Mouse (Mus musculus) small intestine, adult 2 months (tissue): Measurements from ENCODE around the gene Lrrc49. TPM values are rescaled to one million over a fixed set of nuclear protein-coding genes. Genes with fewer than 3 reads are reported as not detected.
A peak's percentile ranks its signal among the peaks of the same experiment; 100 is the strongest.

ENCODE experiments used
- H3K27ac ChIP-seq: fragments of 200-500 bp; 2 replicates; pipeline ENCODE4 v1.5.1; 2012; ENCODE audit warnings: low read depth, low read length, control low read depth, inconsistent platforms; ENCODE audit not compliant: insufficient read depth
- H3K27me3 ChIP-seq: fragments of 200-500 bp; 2 replicates; pipeline ENCODE4 v1.6.1; 2012; ENCODE audit warnings: mild to moderate bottlenecking, moderate library complexity, low read length, inconsistent platforms; ENCODE audit not compliant: control insufficient read depth, insufficient read depth
- H3K36me3 ChIP-seq: fragments of 200-500 bp; 2 replicates; pipeline ENCODE4 v1.6.1; 2012; ENCODE audit warnings: mild to moderate bottlenecking, low read length, control low read depth, inconsistent platforms; ENCODE audit not compliant: control insufficient read depth, insufficient read depth
- H3K4me1 ChIP-seq: fragments of 200-500 bp; 2 replicates; pipeline ENCODE4 v1.6.1; 2012; ENCODE audit warnings: low read length, inconsistent platforms, mixed read lengths; ENCODE audit not compliant: control insufficient read depth, insufficient read depth, insufficient read length
- H3K4me3 ChIP-seq: fragments of 200-500 bp; 2 replicates; pipeline ENCODE4 v1.5.1; 2012; ENCODE audit warnings: low read depth, mild to moderate bottlenecking, control low read depth, inconsistent platforms, low read length, moderate library complexity
- CTCF ChIP-seq: fragments of 200-500 bp; IDR thresholded peaks from 2 replicates; pipeline ENCODE4 v1.5.1; 2012; ENCODE audit warnings: low read depth, mild to moderate bottlenecking, control low read depth, inconsistent platforms, low read length, moderate library complexity, mixed read lengths; ENCODE audit not compliant: insufficient replicate concordance, insufficient read length; ENCODE audit errors: extremely low read depth
- POLR2A ChIP-seq: fragments of 200-500 bp; IDR thresholded peaks from 2 replicates; pipeline ENCODE4 v1.6.1; 2012; ENCODE audit warnings: low read depth, mild to moderate bottlenecking, control low read depth, inconsistent platforms, low read length, moderate library complexity
- WGBS: fragments of 180-500 bp; shearing (Covaris S2); methylation state at CpG from one replicate; pipeline ENCODE4 v1.1.7; 2018; 5-methylcytosine and 5-hydroxymethylcytosine counted together
- polyA plus RNA-seq: library from polyadenylated mRNA; depleted of rRNA; stranded (reverse); fragments of >200 nt; gene quantifications from 2 replicates; pipeline ENCODE4 v1.2.3, GENCODE M21; 2012; rRNA removed

Gene Lrrc49
- polyA plus RNA-seq = 1.1 and 1.2 TPM in 2 replicates

DNA sequence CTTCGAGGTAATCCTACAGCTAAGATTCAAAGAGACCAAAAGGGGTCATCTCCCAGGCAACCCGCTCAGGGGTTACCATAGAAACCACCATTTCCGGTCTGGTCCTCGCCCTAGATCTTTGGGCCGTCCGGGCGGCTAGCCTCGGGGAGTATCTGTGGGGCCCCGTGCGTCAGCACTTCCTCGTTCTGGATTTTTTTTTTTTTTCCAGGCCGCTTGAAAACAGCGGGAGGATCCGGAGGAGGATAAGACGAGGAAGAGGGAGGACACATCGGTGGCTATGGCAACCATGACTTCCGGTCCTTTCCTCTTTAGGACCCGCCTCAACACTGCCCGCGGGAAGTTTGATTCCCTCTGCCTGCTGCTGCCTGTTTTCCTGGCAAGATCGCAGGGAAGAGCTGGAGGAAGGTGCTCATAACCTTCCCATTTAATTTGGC lies at the start of gene Lrrc49:
Lrrc49 (minus strand) TSS at position 268 of the 434 bp plus-strand sequence.
- no peaks in the 10 kb centered on the region for H3K4me1 ChIP-seq
- WGBS = 1% methylated on average over 21 of the region's 21 CpGs
- H3K27ac ChIP-seq = peak within 1 kb of the TSS; percentile 69
- TF ChIP-seq POLR2A (0 out of 2 replicates have a peak, but pooled peaks have one; percentile 42), CTCF (no peak)
- peak within 1 kb of the TSS; percentile 70 for H3K4me3 ChIP-seq
- H3K36me3 ChIP-seq = no peaks in the 10 kb centered on the region
- no peaks in the 10 kb centered on the region for H3K27me3 ChIP-seq

- no peaks in the 10 kb centered on the region for H3K36me3 ChIP-seq
- TF ChIP-seq POLR2A (no peak), CTCF (no peak)
- H3K4me1 ChIP-seq = no peaks in the 10 kb centered on the region
- no peak overlapping the region for H3K27ac ChIP-seq
- 87% methylated on average over 2 of the region's 2 CpGs for WGBS
- H3K27me3 ChIP-seq = no peaks in the 10 kb centered on the region
- H3K4me3 ChIP-seq = no peak overlapping the region
Measured at GRCm38 (mm10) chr9:60734321-60734720, 46.4 kb upstream of the Lrrc49 start.

DNA sequence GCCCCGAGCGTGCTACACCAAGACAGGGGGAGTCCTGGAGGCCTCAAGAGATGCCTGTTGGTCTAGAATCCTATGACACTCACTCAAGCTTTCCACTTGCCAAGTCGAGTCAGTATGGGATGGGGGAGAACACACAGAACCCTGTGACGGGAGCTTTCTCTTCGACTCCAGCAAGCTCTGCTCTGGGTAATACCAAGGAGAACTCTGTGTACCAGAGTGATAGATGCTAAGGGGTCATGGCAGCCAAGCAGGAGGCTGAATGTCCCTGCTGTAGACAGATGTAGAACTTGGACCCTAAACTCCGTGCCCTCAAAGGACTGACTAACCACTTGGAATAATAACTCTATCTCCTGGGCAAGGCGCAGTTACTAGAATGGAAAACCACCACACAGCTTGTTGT lies 37.0 kb upstream of the Lrrc49 start:
- Histone ChIP-seq H3K36me3 (no peaks in the 10 kb centered on the region), H3K4me1 (no peaks in the 10 kb centered on the region)
- WGBS = 88% methylated on average over 7 of the region's 7 CpGs

DNA sequence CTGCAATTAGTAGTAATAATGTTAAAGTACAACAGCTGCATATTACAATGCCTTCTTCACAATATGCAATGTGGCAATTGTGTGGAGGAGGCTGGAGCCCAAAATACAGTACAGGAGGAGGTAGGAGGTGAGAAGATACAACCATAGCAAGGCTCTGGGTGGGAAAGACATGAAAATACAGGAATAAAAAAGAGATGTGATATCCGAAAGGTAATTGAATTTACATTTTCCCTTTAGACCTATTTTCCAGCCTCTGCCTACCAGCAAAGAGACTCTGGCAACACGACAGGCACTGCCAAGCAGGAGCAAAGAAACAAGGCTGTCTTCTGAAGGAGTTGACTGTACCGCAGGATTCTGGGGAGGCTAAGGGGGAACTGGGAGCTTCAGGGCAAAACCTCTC lies 31.7 kb upstream of the Lrrc49 start:
- no peak overlapping the region for H3K27ac ChIP-seq
- no peak overlapping the region for H3K4me3 ChIP-seq
- no peaks in the 10 kb centered on the region for H3K27me3 ChIP-seq
- no peak for TF ChIP-seq CTCF
- TF ChIP-seq POLR2A = no peak
- no peaks in the 10 kb centered on the region for H3K4me1 ChIP-seq
- no peaks in the 10 kb centered on the region for H3K36me3 ChIP-seq
- 81% methylated on average over 3 of the region's 3 CpGs for WGBS

More for the DNA sequence above, 37.0 kb upstream of the Lrrc49 start:
- Histone ChIP-seq H3K4me3 (no peak overlapping the region), H3K27me3 (no peaks in the 10 kb centered on the region), H3K27ac (no peak overlapping the region)
- TF ChIP-seq POLR2A (no peak), CTCF (no peak)

DNA sequence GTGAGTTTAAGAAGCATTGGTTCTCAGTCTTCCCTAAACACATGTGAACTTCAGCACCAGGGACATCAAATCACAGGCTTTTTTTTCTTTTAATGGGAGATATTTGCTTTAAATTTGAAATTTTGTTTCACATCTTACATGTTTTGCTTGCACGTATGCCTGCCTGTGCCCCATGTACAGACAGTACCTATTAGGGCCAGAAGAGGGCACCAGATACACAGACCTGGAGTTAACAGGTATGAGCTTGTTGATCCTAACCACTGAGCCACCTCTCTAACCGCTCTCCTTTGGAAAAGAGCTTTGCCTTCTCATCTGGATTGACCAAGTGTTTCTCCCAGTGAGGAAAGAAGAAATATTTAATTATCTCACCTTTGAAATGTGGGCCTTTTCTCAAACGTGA lies 30.3 kb upstream of the Lrrc49 start:
- WGBS = 39% methylated on average over 3 of the region's 3 CpGs
- no peak overlapping the region for H3K27ac ChIP-seq
- no peaks in the 10 kb centered on the region for H3K4me1 ChIP-seq
- TF ChIP-seq POLR2A (no peak), CTCF (peak; percentile 23; the same call in 1 of the 2 replicates)
- no peaks in the 10 kb centered on the region for H3K36me3 ChIP-seq
- no peaks in the 10 kb centered on the region for H3K27me3 ChIP-seq
- no peak overlapping the region for H3K4me3 ChIP-seq

DNA sequence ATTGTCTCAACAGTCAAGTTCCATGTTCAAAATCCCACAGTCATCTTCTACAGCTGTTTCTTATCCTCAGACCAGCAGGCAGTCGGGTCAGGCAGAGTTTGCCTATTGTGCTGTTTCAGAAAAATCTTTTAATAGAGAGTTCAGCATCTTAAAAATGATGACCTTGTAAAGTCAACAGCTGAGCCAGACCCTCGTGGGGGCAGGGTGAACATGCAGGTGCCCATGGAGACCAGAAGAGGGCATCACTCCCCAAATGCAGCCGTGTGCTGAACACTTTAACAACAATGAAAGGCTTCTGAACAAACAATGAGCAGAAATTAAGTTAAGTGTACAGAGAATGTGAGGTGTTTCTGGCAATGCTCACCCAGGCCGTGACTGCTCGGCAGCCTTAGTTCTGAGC lies 27.9 kb upstream of the Lrrc49 start:
- 46% methylated on average over 5 of the region's 5 CpGs for WGBS
- Histone ChIP-seq H3K4me1 (no peaks in the 10 kb centered on the region; the same call in 1 of the 2 replicates), H3K4me3 (no peak overlapping the region), H3K27ac (no peak overlapping the region), H3K36me3 (no peaks in the 10 kb centered on the region), H3K27me3 (peaks cover 5% of the 10 kb centered on the region)
- no peak for TF ChIP-seq POLR2A
- peak; percentile 5; the same call in 1 of the 2 replicates for TF ChIP-seq CTCF

DNA sequence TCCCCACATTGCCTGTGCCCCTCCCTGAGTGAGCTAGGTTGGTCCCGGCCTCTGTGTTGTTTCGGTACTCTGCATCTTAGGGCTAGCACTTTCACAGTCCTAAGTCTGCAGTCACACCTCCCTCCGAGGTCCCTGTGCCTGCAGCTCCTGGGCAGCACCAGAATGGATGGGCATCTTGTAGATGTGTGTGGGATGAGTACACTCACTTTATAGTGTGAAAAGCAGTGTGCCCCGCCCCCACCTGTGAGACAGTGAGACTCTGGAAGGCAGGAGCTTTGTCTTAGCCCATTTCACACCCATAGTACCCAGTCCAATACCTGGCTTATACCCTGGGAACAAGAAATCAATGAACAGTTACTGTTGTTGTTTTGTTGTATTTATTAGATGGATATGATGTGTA lies 27.3 kb upstream of the Lrrc49 start:
- WGBS = 85% methylated on average over 4 of the region's 4 CpGs

More for the DNA sequence above, 27.3 kb upstream of the Lrrc49 start:
- no peak for TF ChIP-seq CTCF
- TF ChIP-seq POLR2A = no peak
- Histone ChIP-seq H3K36me3 (no peaks in the 10 kb centered on the region), H3K4me3 (no peak overlapping the region), H3K27ac (no peak overlapping the region), H3K27me3 (peaks cover 5% of the 10 kb centered on the region), H3K4me1 (no peaks in the 10 kb centered on the region; the same call in 1 of the 2 replicates)
